10 mouse cellular contexts compared by ENCODE assay signal in genomic region chr9:63742887-63743660, GRCm38 (mm10). TPM values are rescaled to one million over a fixed set of nuclear protein-coding genes. Genes with fewer than 3 reads are reported as not detected.
DNase-seq lines count a peak whose midpoint lies in the region; ATAC-seq and TF ChIP-seq lines count a peak whose summit lies in the region.
"Had no signal": no experiment of that assay in that cellular context is flagged by ENCODE, and none has a peak within 500 bp of the region (broad histone marks: within the 10 kb centered on the region; RNA-seq: fewer than 3 reads in every experiment).

No protein-coding gene starts in this region.

- no peak overlapping the region for H3K4me2 ChIP-seq in intestine, embryonic 14.5 days (ENCODE audit: low read length)
- H3K4me2 ChIP-seq in intestine, postnatal 0 days (replicated peaks; ENCODE audit: low read depth), result no peak overlapping the region
- H3K4me2 ChIP-seq in neural tube, embryonic 13.5 days, result no peak overlapping the region
- no peak overlapping the region for H3K4me2 ChIP-seq in neural tube, embryonic 15.5 days
- no peak overlapping the region for H3K4me2 ChIP-seq in intestine, embryonic 15.5 days (replicated peaks)
- peak overlapping the region; percentile 8; the same call in 1 of the 2 replicates for H3K4me2 ChIP-seq in stomach, embryonic 16.5 days (ENCODE audit: low read depth, low read length)

- no peak overlapping the region for H3K4me3 ChIP-seq in intestine, embryonic 14.5 days (ENCODE audit: low read depth, low read length)
- no peak overlapping the region for H3K4me3 ChIP-seq in intestine, postnatal 0 days (ENCODE audit: low read depth, low read length)
- H3K4me3 ChIP-seq in neural tube, embryonic 13.5 days, result no peak overlapping the region
- no peak overlapping the region for H3K4me3 ChIP-seq in neural tube, embryonic 15.5 days (replicated peaks)
- no peak overlapping the region for H3K4me3 ChIP-seq in intestine, embryonic 15.5 days (replicated peaks)
- no peak overlapping the region for H3K4me3 ChIP-seq in stomach, embryonic 16.5 days (replicated peaks; ENCODE audit: low read length)
- H3K4me3 ChIP-seq: liver, embryonic 13.5 days had no signal

- H3K36me3 ChIP-seq in intestine, embryonic 14.5 days (ENCODE audit: control insufficient read depth, insufficient read depth, low read length), result peaks cover 5% of the 10 kb centered on the region; the same call in 1 of the 2 replicates
- no peaks in the 10 kb centered on the region; the same call in 1 of the 2 replicates for H3K36me3 ChIP-seq in intestine, postnatal 0 days (ENCODE audit: control insufficient read depth, insufficient read depth)
- H3K36me3 ChIP-seq in neural tube, embryonic 13.5 days, result no peaks in the 10 kb centered on the region
- no peaks in the 10 kb centered on the region for H3K36me3 ChIP-seq in neural tube, embryonic 15.5 days
- no peaks in the 10 kb centered on the region for H3K36me3 ChIP-seq in intestine, embryonic 15.5 days
- no peaks in the 10 kb centered on the region for H3K36me3 ChIP-seq in stomach, embryonic 16.5 days (ENCODE audit: control insufficient read depth, insufficient read depth, low read length)

- ATAC-seq in intestine, embryonic 14.5 days (replicated peaks; ENCODE audit: low FRiP score, low TSS enrichment, low read depth), result no peak
- ATAC-seq in intestine, postnatal 0 days, result no peak
- no peak for ATAC-seq in neural tube, embryonic 13.5 days (ENCODE audit: low read depth)
- ATAC-seq in neural tube, embryonic 15.5 days (ENCODE audit: low FRiP score), result no peak
- ATAC-seq in intestine, embryonic 15.5 days, result no peak
- no peak for ATAC-seq in stomach, embryonic 16.5 days (ENCODE audit: insufficient read depth, low FRiP score)

- H3K4me1 ChIP-seq in intestine, embryonic 14.5 days (replicated peaks; ENCODE audit: control insufficient read depth, insufficient read depth, low read length), result peaks cover 58% of the 10 kb centered on the region
- peaks cover 18% of the 10 kb centered on the region for H3K4me1 ChIP-seq in intestine, postnatal 0 days (replicated peaks; ENCODE audit: control insufficient read depth, insufficient read depth, low read length)
- peaks cover 79% of the 10 kb centered on the region for H3K4me1 ChIP-seq in neural tube, embryonic 13.5 days (replicated peaks)
- peaks cover 61% of the 10 kb centered on the region for H3K4me1 ChIP-seq in neural tube, embryonic 15.5 days
- H3K4me1 ChIP-seq in intestine, embryonic 15.5 days (replicated peaks), result peaks cover 64% of the 10 kb centered on the region
- H3K4me1 ChIP-seq in stomach, embryonic 16.5 days (ENCODE audit: control insufficient read depth, insufficient read depth, low read length), result peaks cover 68% of the 10 kb centered on the region

- H3K9ac ChIP-seq in intestine, embryonic 14.5 days (ENCODE audit: low read length), result no peak overlapping the region
- no peak overlapping the region for H3K9ac ChIP-seq in intestine, postnatal 0 days (ENCODE audit: low read depth, low read length)
- no peak overlapping the region for H3K9ac ChIP-seq in neural tube, embryonic 13.5 days
- no peak overlapping the region for H3K9ac ChIP-seq in neural tube, embryonic 15.5 days (replicated peaks)
- no peak overlapping the region for H3K9ac ChIP-seq in intestine, embryonic 15.5 days
- H3K9ac ChIP-seq in stomach, embryonic 16.5 days (ENCODE audit: low read length), result peak overlapping the region; percentile 46

- TF ChIP-seq CTCF in intestine, postnatal 0 days (IDR thresholded peaks at IDR 0.05; ENCODE audit: low read depth), result no peak

- WGBS in intestine, embryonic 14.5 days, result 55% methylated on average over 13 of the region's 13 CpGs
- WGBS in intestine, postnatal 0 days, result 67% methylated on average over 13 of the region's 13 CpGs
- WGBS in neural tube, embryonic 13.5 days, result 55% methylated on average over 13 of the region's 13 CpGs
- 46% methylated on average over 13 of the region's 13 CpGs for WGBS in neural tube, embryonic 15.5 days
- WGBS in intestine, embryonic 15.5 days, result 66% methylated on average over 13 of the region's 13 CpGs
- 63% methylated on average over 13 of the region's 13 CpGs for WGBS in stomach, embryonic 16.5 days

- peak overlapping the region; percentile 14; the same call in 1 of the 2 replicates for H3K27ac ChIP-seq in intestine, embryonic 14.5 days (ENCODE audit: low read depth)
- no peak overlapping the region for H3K27ac ChIP-seq in intestine, postnatal 0 days (ENCODE audit: low read depth, low read length)
- 0 out of 2 replicates have a peak overlapping the region, but pooled peaks have one; percentile 13 for H3K27ac ChIP-seq in neural tube, embryonic 13.5 days (replicated peaks)
- H3K27ac ChIP-seq in neural tube, embryonic 15.5 days (replicated peaks), result no peak overlapping the region
- 0 out of 2 replicates have a peak overlapping the region, but pooled peaks have one; percentile 15 for H3K27ac ChIP-seq in intestine, embryonic 15.5 days
- peak overlapping the region; percentile 41 for H3K27ac ChIP-seq in stomach, embryonic 16.5 days (ENCODE audit: low read length)

- no peaks in the 10 kb centered on the region for H3K27me3 ChIP-seq in intestine, embryonic 14.5 days (replicated peaks; ENCODE audit: control insufficient read depth, insufficient read depth, low read length)
- H3K27me3 ChIP-seq in intestine, postnatal 0 days (replicated peaks; ENCODE audit: control insufficient read depth, insufficient read depth, low read length), result no peaks in the 10 kb centered on the region
- H3K27me3 ChIP-seq in neural tube, embryonic 13.5 days, result no peaks in the 10 kb centered on the region; the same call in 1 of the 2 replicates
- no peaks in the 10 kb centered on the region for H3K27me3 ChIP-seq in neural tube, embryonic 15.5 days (replicated peaks)
- H3K27me3 ChIP-seq in intestine, embryonic 15.5 days (replicated peaks), result no peaks in the 10 kb centered on the region
- H3K27me3 ChIP-seq in stomach, embryonic 16.5 days (ENCODE audit: control insufficient read depth, insufficient read depth, low read length), result no peaks in the 10 kb centered on the region
- H3K27me3 ChIP-seq: liver, embryonic 13.5 days had no signal

- H3K9me3 ChIP-seq in intestine, embryonic 14.5 days (ENCODE audit: control insufficient read depth, low read length), result no peaks in the 10 kb centered on the region
- no peaks in the 10 kb centered on the region for H3K9me3 ChIP-seq in intestine, postnatal 0 days (ENCODE audit: control insufficient read depth)
- H3K9me3 ChIP-seq in neural tube, embryonic 13.5 days, result no peaks in the 10 kb centered on the region
- H3K9me3 ChIP-seq in neural tube, embryonic 15.5 days (replicated peaks), result no peaks in the 10 kb centered on the region
- no peaks in the 10 kb centered on the region for H3K9me3 ChIP-seq in intestine, embryonic 15.5 days
- H3K9me3 ChIP-seq in stomach, embryonic 16.5 days (replicated peaks; ENCODE audit: control insufficient read depth, low read length), result no peaks in the 10 kb centered on the region
- H3K9me3 ChIP-seq: liver, embryonic 13.5 days had no signal

- DNase-seq in intestine, embryonic 14.5 days (ENCODE audit: low spot score), result no peak
- DNase-seq in spleen, postnatal 14 days (ENCODE audit: low spot score in 2 of 2), result no peak
- DNase-seq: cerebellum, adult 11 months; kidney, adult 11 months; liver, embryonic 13.5 days had no signal

RNA-seq across cellular contexts. Expression of gene Smad3, which starts 14.7 kb away (rescaled TPM):
- 12.7 and 14.3 TPM in 2 replicates for polyA plus RNA-seq in intestine, embryonic 14.5 days (2014; fragmentation: Nextera tagmentation; extraction: Ambion mirVana)
- 5.0 and 5.7 TPM in 2 replicates for polyA plus RNA-seq in intestine, postnatal 0 days (2015; fragmentation: Nextera tagmentation; extraction: Ambion mirVana)
- 13.2 and 14.9 TPM in 2 replicates for polyA plus RNA-seq in neural tube, embryonic 13.5 days (2015; fragmentation: Nextera tagmentation; extraction: Ambion mirVana)
- 8.7 and 12.2 TPM in 2 replicates for polyA plus RNA-seq in neural tube, embryonic 15.5 days (2015; fragmentation: Nextera tagmentation; extraction: Ambion mirVana)
- polyA plus RNA-seq in intestine, embryonic 15.5 days (2015; fragmentation: Nextera tagmentation; extraction: Ambion mirVana), result 14.8 and 15.3 TPM in 2 replicates
- polyA plus RNA-seq in stomach, embryonic 16.5 days (2015; fragmentation: Nextera tagmentation; extraction: Ambion mirVana), result 14.6 and 15.1 TPM in 2 replicates

Comparison
In these comparisons a context has a peak if more than half of its experiments do, and no peak if none do; other contexts are left out.
1. H3K27ac ChIP-seq: peak in intestine, embryonic 14.5 days (single experiment), neural tube, embryonic 13.5 days (single experiment), intestine, embryonic 15.5 days (single experiment) and stomach, embryonic 16.5 days (single experiment); none in intestine, postnatal 0 days (single experiment) and neural tube, embryonic 15.5 days (single experiment).